Mouse (Mus musculus) embryo, embryonic 9.5 days (tissue): ENCODE results near the gene Gm11992.
A peak's percentile ranks its signal among the peaks of the same experiment; 100 is the strongest.

Experiments
- DNase-seq: peaks from one replicate; pipeline ENCODE4 v3.0.0-alpha.2; 2017; ENCODE audit errors: extremely low spot score

Gene Gm11992

DNA sequence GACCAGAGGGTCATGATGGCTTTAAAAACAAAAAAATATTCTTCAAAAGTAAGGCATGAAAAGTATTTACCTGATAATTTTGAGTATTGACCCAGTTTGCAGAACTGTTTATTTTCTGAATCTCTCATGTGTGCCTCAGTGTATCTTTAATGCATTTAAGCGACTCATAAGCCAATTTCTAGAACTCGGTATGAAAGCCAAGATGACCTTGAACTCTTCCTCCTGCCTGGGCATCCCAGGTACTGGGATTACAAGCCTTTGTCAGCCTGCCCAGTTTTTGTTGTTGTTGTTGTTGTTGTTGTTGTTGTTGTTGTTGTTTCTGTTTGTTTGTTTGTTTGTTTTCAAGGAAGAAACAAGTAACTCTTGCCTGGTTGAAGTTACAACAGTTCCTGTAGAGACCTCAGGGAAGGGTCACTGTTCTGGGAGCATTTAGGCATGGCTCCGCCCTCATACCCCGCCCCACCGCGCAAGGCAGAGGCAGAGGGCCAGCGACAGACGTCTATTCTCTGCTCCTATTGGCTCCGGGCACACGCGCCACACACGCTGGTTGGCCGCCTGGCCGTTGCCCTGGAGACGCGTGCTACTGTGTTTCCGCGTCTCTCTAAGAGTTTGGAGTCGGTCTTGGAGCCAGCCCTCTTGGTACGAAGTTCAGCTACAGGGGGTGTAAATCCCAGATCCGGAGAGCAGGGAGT is at the start of gene Gm11992:
Gm11992 (plus strand) TSS at position 584 of the 692 bp plus-strand sequence.
- peak; percentile 83 for DNase-seq

DNA sequence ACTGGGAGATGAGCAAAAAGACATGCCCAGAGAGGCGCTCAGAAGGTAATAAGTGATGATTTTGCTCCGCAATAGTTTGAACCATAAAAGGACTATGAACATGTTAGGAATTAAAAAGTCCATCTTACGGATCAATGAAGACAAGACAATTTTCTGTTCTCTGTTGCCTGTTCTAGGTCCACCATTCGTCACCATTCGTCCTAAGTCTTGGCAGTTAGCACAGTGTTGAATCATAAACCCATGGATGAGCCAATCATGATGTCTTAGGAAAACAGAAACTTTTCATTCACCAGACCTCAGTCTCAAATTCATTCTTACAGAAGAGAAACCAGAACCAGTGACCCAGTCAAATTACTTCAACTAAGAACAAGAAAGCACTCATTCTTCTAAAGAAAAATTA is 39.6 kb upstream of the Gm11992 start:
- no peak for DNase-seq

DNA sequence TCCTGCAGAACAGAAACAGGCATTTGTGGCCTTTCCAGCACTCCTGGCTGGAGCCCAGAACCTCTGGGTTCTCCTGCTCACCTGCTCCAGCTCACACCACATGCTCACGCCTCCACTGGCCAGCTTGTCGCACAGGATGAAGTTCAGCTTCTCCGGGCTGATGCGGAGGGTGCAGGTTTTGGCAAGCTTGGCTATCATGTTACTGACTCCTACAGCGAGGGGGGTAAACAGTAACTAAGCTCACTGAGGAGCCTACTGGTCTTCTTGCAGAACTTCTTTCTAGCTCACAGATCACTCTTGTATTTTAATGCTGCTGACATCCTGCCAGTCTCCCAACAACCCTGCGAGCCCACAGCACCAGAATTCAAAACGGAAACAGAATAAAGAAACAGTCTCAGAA is 38.0 kb upstream of the Gm11992 start:
- no peak for DNase-seq

DNA sequence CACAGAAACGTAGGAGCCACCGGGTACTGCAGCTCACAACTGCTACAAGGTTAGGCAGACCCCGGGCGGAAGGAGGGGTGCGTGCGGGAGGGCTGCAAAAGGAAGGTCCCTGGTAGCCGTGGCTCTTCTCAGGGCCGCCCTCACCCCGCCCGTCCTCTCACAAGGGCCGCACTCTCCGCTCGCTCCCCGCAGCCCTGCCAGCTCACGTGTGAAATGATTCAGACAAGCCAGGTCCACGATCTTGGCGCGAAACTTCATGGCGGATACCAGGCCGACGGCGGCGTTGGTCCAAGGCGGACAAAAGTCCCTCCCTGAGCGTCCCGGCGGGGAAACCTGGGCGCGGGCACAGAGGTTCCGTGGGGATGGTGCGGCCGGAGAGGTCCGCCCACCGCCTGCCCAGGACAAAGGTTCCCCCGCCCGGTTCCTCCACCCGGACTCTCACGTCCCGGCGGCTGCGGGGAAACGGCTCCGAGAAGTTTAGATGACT is 37.5 kb upstream of the Gm11992 start, which contains the start of gene Hus1:
Hus1 (minus strand) TSS at position 339 of the 487 bp plus-strand sequence.
- peak; percentile 94 for DNase-seq

DNA sequence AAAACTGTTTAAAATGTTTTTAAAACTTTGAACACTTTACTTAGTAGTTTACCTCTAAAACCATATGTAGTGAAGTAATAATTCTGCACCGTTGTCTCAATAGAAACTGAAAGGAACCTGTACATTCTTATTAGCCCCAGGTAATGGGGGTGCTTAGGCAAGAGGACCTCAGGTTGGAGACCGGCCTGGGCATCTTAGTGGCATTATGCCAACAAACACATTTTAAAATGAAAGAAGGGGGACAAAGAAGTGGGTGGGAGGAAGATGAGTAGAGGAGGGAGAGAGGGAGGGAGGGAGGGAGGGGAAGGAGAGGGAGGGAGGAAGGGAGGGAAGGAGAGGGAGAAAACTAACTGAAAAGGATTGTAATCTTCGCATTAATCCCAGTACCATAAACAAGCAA is 37.0 kb upstream of the Gm11992 start:
- DNase-seq, result no peak

DNA sequence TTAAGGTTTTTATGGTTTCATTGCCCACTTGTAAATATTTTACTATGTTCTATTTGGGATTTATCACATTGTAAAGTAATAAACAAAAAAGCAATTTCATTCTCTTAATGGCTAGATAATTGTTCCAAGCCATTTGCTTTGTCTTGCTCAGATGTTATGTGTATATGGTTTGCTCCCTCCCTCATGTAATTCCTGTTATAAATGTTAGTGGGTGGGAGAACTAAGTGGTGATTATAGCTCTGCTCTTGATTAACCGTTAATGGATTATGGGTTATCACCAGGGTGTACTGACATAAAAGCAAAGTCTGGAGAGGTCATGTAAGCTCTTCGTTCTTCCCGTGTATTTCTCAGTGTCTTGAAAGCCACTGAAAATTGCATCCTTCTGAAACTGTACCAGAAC is 33.7 kb upstream of the Gm11992 start:
- no peak for DNase-seq

DNA sequence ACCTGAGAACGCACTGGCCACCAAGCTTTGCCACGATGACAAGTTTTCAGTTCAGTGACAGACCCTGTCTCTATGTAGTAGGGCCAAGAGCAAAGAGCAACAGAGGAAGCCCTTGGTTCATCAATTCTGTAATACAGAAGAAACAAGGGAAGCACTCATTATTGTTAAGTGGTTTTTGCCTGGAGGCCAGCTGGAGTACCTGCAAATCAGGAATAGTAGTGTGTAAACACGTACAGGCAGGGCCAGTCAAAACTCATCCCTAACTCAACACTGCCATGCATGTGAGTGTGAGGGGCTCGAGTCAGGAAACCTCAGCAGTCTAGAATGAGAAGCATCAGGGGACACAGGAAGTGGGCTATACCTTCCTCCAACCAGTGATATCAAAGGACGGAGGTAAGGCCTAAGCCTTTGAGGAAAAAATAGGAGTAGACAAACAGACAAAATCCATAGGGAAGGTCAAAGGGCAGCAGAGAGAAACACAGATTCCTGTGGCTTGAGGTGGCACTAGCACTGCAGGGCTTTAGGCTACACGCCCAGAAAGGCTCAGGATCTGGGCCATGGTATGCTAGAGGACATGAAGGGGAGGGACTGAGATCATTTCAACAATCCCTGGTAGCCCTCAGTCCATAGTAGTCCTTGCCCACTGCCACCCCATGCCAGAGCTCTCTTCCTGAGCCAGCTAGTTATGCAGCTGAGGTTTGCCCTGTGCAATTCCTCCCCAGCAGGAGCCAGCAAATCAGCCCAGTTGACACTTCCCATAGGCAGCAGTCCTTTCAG is 29.7 kb upstream of the Gm11992 start:
- DNase-seq, result no peak

DNA sequence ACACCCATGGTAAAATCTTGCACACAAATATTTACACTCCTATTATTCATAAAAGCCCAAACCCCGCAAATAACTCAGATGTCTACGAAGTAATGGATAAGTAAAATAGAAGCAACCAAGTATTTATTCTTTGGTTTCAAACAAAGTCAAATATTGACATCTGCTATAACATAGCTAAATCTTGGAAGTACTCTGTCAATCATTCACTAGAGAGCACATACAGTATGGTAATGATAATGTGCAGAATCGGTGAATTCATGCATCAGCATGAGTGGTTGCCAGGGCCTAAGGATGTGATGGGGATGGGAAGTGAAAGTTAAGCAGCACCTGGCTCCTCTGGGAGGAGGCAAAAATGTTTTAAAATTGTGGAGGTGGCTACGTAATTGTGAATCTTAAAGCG is 28.2 kb upstream of the Gm11992 start:
- no peak for DNase-seq

DNA sequence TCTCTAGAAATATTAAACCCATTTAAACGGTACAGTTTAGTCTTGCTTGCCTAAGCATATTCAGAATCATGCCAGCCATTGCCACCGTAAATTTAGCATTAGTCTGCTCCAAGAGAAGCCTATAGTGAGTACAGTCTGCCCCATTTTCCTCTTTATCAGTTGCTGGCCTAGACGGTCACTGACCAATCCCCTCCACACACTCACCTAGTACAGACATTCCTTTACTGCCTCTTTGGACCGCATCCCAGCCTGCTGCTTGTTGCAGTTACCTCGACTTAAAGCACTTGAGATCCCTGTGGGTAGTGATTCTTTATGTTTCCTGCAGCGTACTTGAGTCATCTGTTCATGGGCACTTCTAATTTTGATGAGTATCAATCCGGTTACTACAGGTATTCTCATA is 23.6 kb upstream of the Gm11992 start:
- no peak for DNase-seq

DNA sequence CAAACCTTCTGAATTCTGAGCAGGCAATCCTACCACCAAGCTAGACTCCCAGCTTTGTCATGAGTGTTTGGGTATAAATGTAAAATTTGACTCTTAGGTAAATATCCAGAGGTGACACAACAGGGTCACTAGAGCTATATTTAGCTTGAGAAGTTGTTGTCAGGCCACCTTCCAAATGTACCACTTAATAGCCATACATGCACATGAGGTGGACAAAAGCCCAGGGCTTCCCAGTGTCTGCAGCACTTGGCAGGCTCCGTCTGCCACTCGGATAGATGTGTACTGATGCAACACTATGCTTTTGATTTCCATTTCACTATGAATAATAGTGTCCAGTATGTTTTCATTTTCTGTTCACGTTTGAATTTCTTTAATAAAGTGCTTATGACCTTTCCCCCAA is 23.2 kb upstream of the Gm11992 start:
- DNase-seq, result no peak

DNA sequence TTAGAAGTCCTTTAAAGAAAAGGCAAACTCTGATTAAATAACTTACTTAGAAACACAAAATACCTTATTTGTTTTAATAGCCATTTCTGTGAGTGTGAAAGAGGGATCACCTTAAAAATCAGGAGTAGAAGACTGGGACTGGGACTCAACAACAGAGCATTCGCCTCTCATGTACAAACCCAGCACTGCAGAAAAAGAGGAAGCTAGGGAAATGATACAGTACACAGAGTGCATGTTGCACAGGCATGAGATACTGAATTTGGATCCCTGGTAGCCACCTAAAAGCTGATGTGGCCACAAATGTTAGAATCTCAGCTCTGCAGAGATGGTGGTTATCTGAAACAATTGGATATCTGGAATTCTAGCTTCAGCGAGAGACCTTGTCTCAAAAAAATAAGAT is 16.9 kb upstream of the Gm11992 start:
- no peak for DNase-seq

DNA sequence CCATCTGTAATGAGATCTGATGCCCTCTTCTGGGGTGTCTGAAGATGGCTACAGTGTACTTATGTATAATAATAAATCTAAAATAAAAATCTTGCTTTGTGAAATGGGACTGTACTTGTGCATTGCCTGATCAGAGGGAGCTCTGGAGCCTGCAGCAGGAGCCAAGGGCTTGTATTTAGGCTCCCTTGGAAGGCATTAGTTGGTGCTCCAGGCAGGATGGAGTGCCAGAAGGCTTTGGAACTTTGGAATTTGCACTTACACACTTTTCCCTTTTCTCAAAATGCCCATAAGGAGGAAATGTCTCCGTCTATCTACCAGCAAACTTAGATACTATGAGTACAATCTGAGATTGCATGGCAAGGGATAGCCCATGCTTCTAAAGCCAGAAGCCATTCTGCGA is 1.8 kb upstream of the Gm11992 start:
- no peak for DNase-seq

DNA sequence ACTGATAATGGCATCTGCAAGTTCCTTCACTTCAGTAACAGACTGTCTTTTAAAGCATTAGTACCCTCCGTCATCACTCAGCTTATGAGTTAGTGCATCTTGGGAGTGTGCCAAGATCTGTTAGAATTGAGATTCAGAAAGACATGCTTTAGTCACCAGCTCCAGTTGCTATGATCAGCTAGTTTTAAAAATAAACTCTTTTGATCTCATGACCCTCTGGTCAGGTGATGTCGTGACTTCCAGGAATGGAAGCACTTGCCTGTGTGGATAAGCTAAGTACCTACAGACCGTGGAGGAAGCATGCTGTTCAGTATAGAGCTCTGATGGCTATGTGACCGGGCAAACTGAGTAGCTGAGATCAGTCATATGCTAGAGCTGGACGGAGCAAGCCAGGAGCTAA is 1.4 kb upstream of the Gm11992 start:
- no peak for DNase-seq

DNA sequence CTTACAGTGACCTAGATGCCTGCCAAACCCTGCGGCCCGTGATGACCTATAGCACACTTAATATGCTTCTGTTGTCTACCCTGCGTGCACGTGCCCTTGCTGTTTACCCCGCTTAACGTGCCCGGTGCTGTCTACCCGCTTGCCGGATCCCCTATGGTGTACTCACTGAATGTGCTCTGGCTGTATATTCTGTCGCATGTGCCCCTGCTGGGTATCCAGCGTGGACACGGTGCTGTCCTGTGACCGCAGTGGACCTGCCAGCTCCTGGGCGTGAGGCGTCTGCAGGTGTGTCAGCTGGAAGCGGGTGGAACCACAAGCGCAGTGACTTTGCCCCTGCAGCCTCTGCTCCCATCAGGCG is 288 bp downstream of the Gm11992 start, which contains the start of gene Sun3:
Sun3 (minus strand) TSS at position 289 of the 358 bp plus-strand sequence.
- no peak for DNase-seq

DNA sequence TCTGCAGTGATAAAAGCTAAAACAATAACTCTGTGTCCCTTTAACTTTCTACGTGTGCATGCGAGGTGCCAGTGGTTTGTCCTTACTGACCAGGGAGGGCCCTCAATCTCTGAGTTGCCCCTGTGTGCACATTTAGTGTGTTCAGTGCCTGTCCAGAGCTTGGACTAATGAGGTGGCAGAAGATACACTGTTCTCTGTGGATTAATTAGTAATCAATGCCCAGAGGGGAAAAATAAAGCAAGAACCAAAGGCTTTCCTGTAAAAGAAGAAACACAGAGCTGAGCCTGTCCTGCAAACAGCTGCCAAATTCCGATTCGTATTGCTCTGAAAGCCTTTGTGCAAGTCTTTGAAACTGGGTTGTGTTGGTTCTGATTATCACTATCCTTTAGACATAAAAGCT is 1.8 kb downstream of the Gm11992 start:
- DNase-seq, result no peak

DNA sequence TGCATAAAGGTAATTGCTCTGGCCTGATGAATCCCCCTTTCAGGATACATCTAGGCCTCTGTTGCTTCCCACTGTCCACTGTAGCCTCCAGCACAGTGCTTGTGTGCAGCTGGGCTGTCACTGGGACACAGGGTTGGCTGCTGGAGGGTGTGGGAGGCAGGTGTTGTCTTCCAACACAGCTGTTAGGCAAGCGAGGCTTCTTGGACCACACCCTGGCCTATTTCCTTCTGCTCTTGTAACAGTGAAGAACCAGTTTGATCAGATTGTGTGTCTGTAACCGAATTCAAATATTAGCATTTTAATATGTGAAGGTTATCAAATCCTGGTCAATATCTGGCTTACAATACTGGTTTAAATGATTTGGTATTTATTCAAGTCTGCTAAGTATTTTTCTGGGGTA is 3.5 kb downstream of the Gm11992 start:
- no peak for DNase-seq

DNA sequence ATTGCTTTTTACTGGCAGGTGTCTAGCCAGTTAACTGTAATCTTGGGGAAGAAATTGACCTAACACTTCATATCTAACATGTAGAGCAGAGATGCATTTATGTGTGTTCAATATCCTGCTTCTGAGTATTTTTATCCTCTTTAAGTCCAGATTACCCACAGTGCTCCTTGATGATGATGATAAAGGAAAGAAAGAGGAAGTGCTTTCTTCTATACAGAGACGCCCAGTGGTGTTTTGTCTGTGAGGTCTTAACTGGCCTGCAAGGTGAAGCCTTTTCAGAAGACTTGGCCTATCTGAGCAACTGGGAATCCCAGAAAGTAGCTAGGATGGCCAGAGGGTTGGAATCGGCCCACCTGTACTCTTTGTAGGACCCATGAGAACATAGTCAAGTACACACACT is 8.5 kb downstream of the Gm11992 start:
- no peak for DNase-seq

DNA sequence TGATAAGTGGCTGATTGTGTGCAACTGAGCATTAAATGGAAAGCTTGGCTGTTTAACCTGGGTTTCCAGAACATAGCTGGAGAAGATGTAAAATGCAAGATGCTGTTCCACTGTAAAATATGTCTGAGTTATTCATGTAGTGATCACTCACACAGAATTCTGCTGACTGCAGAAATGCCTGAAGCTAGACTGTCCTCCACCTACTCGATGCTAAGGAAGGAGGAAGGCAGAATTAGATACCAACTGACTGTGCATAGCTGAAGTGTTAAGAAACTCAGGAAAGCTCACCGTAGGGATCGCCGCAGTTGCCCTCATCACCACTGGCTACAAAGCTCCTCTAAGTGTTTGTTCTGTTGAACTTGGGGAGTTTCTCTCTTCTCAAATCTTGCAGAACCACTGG is 9.3 kb downstream of the Gm11992 start:
- no peak for DNase-seq

DNA sequence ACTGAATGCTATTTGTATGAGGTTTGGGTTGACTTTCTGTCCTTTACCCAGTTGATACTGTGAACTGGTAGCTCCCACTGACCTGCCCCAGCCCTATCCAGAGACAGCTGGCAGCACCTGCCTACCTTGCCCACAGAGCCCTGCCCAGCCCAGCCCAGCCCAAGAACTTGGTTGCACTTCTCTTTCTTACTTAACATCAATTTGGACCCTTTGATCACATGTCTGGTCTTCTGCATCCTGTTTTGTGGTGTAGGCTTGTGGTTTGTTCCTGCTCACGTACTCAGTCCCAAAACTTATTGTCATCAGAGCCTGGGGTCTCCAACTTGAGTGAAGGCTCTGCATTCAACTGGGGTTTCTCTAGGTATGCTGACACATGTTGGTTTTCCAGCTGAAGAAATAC is 11.6 kb downstream of the Gm11992 start:
- no peak for DNase-seq

DNA sequence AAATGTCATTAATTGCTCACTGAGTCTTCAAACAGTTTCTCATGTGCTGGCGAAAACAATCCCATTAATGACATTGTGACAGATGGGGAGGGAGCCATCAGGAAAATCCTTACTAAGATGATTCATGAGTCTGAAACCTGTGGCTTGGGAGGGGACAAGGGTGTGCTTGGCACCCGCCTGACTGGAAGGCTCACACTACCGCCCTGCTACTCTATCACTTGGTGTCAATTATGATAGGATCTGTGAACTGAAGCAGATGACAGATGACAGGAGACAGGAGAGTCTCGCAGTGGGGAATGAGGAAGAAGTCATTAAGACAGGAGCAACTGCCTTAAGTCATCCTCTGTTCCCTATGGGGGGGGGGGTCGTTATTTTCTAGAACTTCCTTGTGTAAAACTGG is 12.1 kb downstream of the Gm11992 start:
- DNase-seq, result no peak

DNA sequence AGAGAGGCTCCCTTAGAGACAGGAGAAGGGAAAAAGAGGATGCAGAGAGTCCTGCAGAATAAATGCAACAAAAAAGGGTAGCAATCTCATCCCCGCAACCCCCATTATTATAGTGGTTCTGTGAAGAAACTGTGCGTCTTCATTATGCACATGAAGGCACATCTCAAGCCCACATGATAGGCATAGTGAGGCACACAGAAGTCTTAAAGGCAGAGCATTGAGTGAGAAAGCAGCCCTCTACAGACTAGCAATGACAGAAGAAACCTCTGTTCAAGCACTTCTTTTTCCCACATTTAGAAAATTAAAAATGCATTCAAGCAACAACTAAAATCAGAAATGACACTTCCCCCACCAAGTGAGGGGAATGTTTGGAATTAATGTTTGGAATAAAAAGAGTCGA is 28.1 kb downstream of the Gm11992 start:
- DNase-seq, result no peak

DNA sequence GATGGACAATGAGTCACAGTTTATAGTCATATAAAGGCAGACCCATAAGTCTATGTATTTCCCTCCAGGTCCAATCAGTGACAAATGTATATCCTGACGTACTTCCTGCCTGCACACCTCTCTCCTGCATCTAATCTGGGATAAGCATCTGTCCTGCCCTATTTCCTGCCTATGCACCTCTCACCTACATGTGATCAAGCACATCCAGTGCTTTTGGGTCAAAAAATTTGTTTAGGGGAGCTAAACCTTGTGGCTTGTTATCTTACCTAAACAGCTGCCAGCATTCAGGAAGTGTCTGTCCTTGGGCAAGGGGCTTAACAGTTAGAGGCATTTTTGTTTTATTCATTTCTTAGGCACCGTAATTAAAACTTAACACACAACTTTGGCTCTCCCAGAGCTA is 64.8 kb downstream of the Gm11992 start:
- no peak for DNase-seq

DNA sequence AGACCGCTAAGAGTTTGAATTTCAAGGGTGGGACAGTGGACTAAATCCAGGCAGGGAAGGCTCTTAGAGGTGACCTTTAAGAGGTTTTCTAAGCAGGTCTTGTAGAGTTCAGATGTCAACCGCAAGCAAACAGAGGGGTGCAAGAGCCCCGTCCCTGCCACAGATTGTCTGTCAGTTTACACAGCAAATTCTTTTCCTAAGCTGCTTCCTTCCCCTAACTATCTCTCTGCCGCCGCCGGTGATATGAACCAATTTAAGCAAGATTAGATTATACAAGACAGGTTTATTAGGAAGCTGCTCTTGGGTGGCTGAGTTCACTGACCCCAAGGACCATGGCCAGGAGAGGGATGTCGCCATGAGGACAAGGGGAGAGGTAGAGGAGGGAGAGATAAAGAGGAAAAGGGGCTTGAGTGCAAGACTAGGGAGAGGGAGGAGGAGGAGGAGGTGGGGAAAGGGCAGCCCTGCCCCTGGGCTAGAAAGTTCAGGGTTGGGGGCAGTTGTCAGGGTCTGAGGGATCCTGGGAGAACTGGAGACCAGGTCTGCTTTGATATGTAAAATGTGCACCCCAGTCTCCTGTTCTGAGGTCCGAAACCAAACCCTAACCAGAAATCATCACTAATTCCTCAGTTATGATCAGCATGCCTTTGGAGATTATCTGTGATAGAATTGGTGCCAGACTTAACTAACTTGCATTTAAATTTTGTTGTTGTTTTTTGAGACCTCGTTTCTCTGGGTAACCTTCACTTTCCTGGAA is 67.2 kb downstream of the Gm11992 start:
- peak; percentile 19 for DNase-seq
